ENCODE assay signal across 17 mouse cellular contexts in genomic region chr13:111870505-111870904, GRCm38 (mm10).
DNase-seq lines count a peak whose midpoint lies in the region; ATAC-seq lines count a peak whose summit lies in the region.
"Had no signal": no experiment of that assay in that cellular context is flagged by ENCODE, and none has a peak within 500 bp of the region (broad histone marks: within the 10 kb centered on the region; RNA-seq: fewer than 3 reads in every experiment).

No protein-coding gene starts in this region.

- H3K4me3 ChIP-seq in hindbrain, embryonic 13.5 days: no peak overlapping the region
- H3K4me3 ChIP-seq in hindbrain, embryonic 11.5 days (ENCODE audit: low read depth, low read length): no peak overlapping the region
- no peak overlapping the region for H3K4me3 ChIP-seq in midbrain, embryonic 13.5 days (replicated peaks)
- no peak overlapping the region for H3K4me3 ChIP-seq in midbrain, embryonic 14.5 days (replicated peaks; ENCODE audit: low read depth, low read length)
- H3K4me3 ChIP-seq in liver, embryonic 16.5 days (ENCODE audit: low read depth, low read length): no peak overlapping the region

- peak overlapping the region; percentile 37; the same call in 1 of the 2 replicates for H3K27ac ChIP-seq in hindbrain, embryonic 13.5 days
- no peak overlapping the region for H3K27ac ChIP-seq in hindbrain, embryonic 11.5 days (ENCODE audit: low read depth, low read length)
- H3K27ac ChIP-seq in midbrain, embryonic 13.5 days: no peak overlapping the region
- no peak overlapping the region for H3K27ac ChIP-seq in midbrain, embryonic 14.5 days (replicated peaks; ENCODE audit: low read depth, low read length)
- H3K27ac ChIP-seq in liver, embryonic 16.5 days (ENCODE audit: low read length): no peak overlapping the region
- H3K27ac ChIP-seq: macrophage had no signal

- no peak overlapping the region for H3K9ac ChIP-seq in hindbrain, embryonic 13.5 days
- H3K9ac ChIP-seq in hindbrain, embryonic 11.5 days (ENCODE audit: low read depth, low read length): no peak overlapping the region
- H3K9ac ChIP-seq in midbrain, embryonic 13.5 days (replicated peaks): no peak overlapping the region
- no peak overlapping the region for H3K9ac ChIP-seq in midbrain, embryonic 14.5 days (replicated peaks; ENCODE audit: low read length)
- H3K9ac ChIP-seq in liver, embryonic 16.5 days (ENCODE audit: low read depth, low read length): no peak overlapping the region
- H3K9ac ChIP-seq: lung, embryonic 14.5 days had no signal

- no peak overlapping the region for H3K4me2 ChIP-seq in hindbrain, embryonic 13.5 days
- H3K4me2 ChIP-seq in hindbrain, embryonic 11.5 days (replicated peaks; ENCODE audit: low read depth, low read length): no peak overlapping the region
- H3K4me2 ChIP-seq in midbrain, embryonic 13.5 days (replicated peaks): no peak overlapping the region
- H3K4me2 ChIP-seq in midbrain, embryonic 14.5 days (ENCODE audit: low read length): no peak overlapping the region
- peak overlapping the region; percentile 10; the same call in 1 of the 2 replicates for H3K4me2 ChIP-seq in liver, embryonic 16.5 days (ENCODE audit: low read depth, low read length)

- no peaks in the 10 kb centered on the region for H3K36me3 ChIP-seq in hindbrain, embryonic 13.5 days
- no peaks in the 10 kb centered on the region for H3K36me3 ChIP-seq in hindbrain, embryonic 11.5 days (ENCODE audit: control insufficient read depth, insufficient read depth, low read length)
- H3K36me3 ChIP-seq in midbrain, embryonic 13.5 days: no peaks in the 10 kb centered on the region
- H3K36me3 ChIP-seq in midbrain, embryonic 14.5 days (ENCODE audit: control insufficient read depth, insufficient read depth, low read length): no peaks in the 10 kb centered on the region
- H3K36me3 ChIP-seq in liver, embryonic 16.5 days (ENCODE audit: control insufficient read depth, insufficient read depth): no peaks in the 10 kb centered on the region

- H3K27me3 ChIP-seq in hindbrain, embryonic 13.5 days: no peaks in the 10 kb centered on the region
- H3K27me3 ChIP-seq in hindbrain, embryonic 11.5 days (ENCODE audit: control insufficient read depth, insufficient read depth, low read length): no peaks in the 10 kb centered on the region
- H3K27me3 ChIP-seq in midbrain, embryonic 13.5 days: no peaks in the 10 kb centered on the region
- H3K27me3 ChIP-seq in midbrain, embryonic 14.5 days (ENCODE audit: control insufficient read depth, insufficient read depth, low read length): no peaks in the 10 kb centered on the region
- H3K27me3 ChIP-seq in liver, embryonic 16.5 days (ENCODE audit: control insufficient read depth, insufficient read depth, low read depth, low read length): no peaks in the 10 kb centered on the region; the same call in 1 of the 2 replicates
- H3K27me3 ChIP-seq: Patski had no signal

- no peak for DNase-seq in hindbrain, embryonic 11.5 days (ENCODE audit: low spot score)
- DNase-seq in midbrain, embryonic 14.5 days: no peak
- DNase-seq in cerebellum, postnatal 25 days: no peak
- DNase-seq in cerebellum, adult 9-11 months: no peak
- DNase-seq: adrenal gland, postnatal 25 days; gastrocnemius, postnatal 25 days; heart, postnatal 36 days; left cerebral cortex, postnatal 4 days; lung, embryonic 14.5 days; thymus, adult 2 months had no signal

- ATAC-seq in hindbrain, embryonic 13.5 days (ENCODE audit: low FRiP score): peak; percentile 34; the same call in 1 of the 2 replicates
- ATAC-seq in hindbrain, embryonic 11.5 days (ENCODE audit: low FRiP score): no peak
- ATAC-seq in midbrain, embryonic 13.5 days: 0 out of 2 replicates have a peak, but pooled peaks have one; percentile 34
- no peak for ATAC-seq in midbrain, embryonic 14.5 days (ENCODE audit: low FRiP score, low TSS enrichment)
- ATAC-seq in liver, embryonic 16.5 days (ENCODE audit: low read depth): no peak
- ATAC-seq: activated CD4-positive, CD25-positive, alpha-beta regulatory T cell, adult 4 months; intestine, postnatal 0 days; Patski had no signal

- H3K9me3 ChIP-seq in hindbrain, embryonic 13.5 days: no peaks in the 10 kb centered on the region
- no peaks in the 10 kb centered on the region for H3K9me3 ChIP-seq in hindbrain, embryonic 11.5 days (ENCODE audit: control insufficient read depth, low read length)
- no peaks in the 10 kb centered on the region for H3K9me3 ChIP-seq in midbrain, embryonic 13.5 days
- no peaks in the 10 kb centered on the region for H3K9me3 ChIP-seq in midbrain, embryonic 14.5 days (ENCODE audit: control insufficient read depth, low read length)
- no peaks in the 10 kb centered on the region for H3K9me3 ChIP-seq in liver, embryonic 16.5 days (replicated peaks; ENCODE audit: control insufficient read depth, low read length)

- WGBS in hindbrain, embryonic 13.5 days: 87% methylated on average over 4 of the region's 4 CpGs
- WGBS in hindbrain, embryonic 11.5 days: 96% methylated on average over 4 of the region's 4 CpGs
- 85% methylated on average over 4 of the region's 4 CpGs for WGBS in midbrain, embryonic 13.5 days
- 91% methylated on average over 4 of the region's 4 CpGs for WGBS in midbrain, embryonic 14.5 days
- WGBS in liver, embryonic 16.5 days (ENCODE audit: insufficient replicate concordance): 55% methylated on average over 4 of the region's 4 CpGs

- peaks cover 25% of the 10 kb centered on the region for H3K4me1 ChIP-seq in hindbrain, embryonic 13.5 days (replicated peaks)
- no peaks in the 10 kb centered on the region for H3K4me1 ChIP-seq in hindbrain, embryonic 11.5 days (replicated peaks; ENCODE audit: control insufficient read depth, insufficient read depth, low read length)
- H3K4me1 ChIP-seq in midbrain, embryonic 13.5 days (replicated peaks): peaks cover 16% of the 10 kb centered on the region
- 0 out of 2 replicates have a peak, but pooled peaks cover 9% of the 10 kb centered on the region for H3K4me1 ChIP-seq in midbrain, embryonic 14.5 days (ENCODE audit: control insufficient read depth, insufficient read depth, low read length)
- H3K4me1 ChIP-seq in liver, embryonic 16.5 days (ENCODE audit: control insufficient read depth, low read depth, low read length): peaks cover 17% of the 10 kb centered on the region

Comparison
In these comparisons a context has a peak if more than half of its experiments do, and no peak if none do; other contexts are left out.
1. ATAC-seq: peak in hindbrain, embryonic 13.5 days (single experiment) and midbrain, embryonic 13.5 days (single experiment); none in hindbrain, embryonic 11.5 days (single experiment), midbrain, embryonic 14.5 days (single experiment) and liver, embryonic 16.5 days (single experiment).